Mouse (Mus musculus): ENCODE results near the gene Ppcdc. TPM values are rescaled to one million over a fixed set of nuclear protein-coding genes. Genes with fewer than 3 reads are reported as not detected.
"Not testable (repeated sequence)": the region's sequence is repeated elsewhere in the genome, so short reads cannot be mapped to it uniquely, and the experiment has no call there.

Gene Ppcdc
- total RNA-seq, 2 experiments from 2014 or later, result 6.5 to 7.9 TPM

DNA sequence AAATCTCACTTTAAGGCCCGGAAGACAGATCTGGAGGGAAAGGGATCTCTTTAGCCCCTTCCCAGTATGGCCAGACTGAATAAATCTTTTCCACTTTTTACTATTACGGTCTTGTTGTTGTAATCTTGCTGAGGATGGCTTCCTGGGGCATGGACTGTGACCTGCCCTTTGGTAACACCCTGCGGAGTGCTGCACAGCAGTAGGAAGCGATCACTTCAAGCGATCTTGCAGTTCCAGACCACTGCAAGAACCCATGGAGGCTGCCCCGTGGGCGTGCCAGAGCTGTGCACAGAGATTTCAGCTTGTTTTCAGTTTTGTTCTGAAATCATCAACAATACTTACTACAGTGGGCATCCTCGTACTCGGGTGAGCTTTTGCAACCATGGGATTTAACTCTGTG lies 8.7 kb downstream of the Ppcdc start:
- DNase-seq (ENCODE audit: low spot score), result no peak

DNA sequence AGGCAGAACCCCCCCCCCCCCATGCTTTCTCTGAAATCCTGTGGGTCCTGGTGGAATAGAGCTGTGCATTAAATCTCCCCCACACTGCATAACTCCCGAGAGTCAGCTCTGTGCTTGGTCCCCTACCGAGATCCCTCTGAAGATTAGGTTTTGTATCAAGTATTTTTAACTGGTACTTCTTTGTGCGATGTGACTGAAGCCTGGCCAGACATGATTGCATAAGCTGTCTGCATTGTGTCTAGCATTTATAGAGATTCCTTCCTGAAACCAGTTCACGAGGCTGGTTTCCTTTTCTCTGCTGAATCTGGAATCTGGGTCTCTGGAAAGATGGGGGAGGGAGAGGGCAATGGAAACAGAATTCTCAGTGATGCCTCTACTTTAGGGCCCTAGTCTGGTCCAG lies 11.5 kb downstream of the Ppcdc start:
- no peak for DNase-seq (ENCODE audit: low spot score)

DNA sequence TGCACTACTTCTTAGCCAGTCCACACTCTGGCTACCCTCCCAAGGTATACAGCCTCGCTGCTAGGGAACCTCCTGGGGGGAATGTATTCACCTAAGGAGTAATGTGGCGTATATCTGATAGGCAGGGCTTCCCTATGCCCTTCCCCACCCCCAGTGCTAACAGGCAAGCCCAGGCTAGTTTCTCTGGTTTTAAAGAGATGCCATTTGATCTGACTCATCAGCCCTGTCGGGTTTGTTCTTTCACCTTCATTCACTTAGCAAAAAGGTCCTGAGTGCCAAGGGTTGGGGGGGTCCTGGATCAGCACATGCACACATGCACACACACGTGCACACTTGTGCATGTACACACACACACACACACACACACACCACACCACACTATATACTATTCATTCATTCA lies 12.0 kb downstream of the Ppcdc start:
- no peak for DNase-seq (ENCODE audit: low spot score)

DNA sequence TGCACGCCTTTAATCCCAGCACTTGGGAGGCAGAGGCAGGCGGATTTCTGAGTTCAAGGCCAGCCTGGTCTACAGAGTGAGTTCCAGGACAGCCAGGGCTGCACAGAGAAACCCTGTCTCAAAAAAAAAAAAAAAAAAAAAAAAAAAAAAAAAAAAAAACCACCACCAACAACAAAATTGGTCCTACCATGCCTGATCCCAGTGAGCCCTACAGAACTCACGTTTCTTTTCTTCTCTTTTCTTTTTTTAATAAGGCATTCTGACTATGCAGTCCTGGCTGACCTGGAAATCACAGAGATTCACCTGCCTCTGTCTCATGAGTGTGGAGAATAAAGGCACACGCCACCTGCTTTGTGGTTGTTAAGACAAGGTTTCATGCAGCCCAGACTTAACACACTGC lies 12.8 kb downstream of the Ppcdc start:
- not testable (repeated sequence) for DNase-seq (ENCODE audit: low spot score)

DNA sequence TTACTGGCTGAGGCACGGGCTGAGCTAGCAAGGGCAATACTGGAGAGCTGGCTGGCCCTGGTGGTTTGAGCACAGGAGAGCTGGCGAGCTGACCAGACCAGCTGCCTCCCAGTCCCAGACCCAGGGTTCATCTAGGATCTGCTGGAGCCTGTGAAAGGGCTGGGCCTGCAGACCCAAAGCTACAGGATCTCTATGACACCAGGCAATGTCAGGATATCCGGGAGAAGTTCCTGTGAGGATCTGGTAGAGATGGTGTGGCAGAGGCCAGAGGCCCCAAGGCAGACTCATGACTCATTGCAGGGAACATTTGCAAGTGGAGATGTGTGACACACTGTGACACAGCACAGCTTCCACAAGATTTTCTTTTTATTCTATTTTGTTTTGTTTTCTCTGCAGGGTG lies 14.8 kb downstream of the Ppcdc start:
- no peak for DNase-seq (ENCODE audit: low spot score)

DNA sequence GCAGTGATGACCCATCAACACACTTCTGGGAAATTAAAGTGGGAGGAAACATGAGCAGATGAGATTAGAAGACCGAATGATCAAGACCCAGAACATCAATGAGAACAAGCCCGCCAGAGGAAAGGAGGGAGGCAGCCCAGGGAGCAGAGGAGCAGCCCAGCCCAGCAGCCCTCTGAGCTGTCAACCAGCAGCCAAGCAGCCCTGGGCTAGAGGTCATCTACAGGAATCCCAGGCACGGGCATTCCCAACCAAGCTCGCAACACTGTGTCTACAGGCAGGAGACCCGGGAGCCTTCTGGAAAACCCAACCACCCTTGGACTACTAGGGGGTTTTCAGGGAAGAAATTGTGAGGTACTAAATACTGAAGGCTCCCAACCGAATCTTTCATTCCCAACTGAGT lies 15.9 kb downstream of the Ppcdc start:
- DNase-seq (ENCODE audit: low spot score), result no peak

DNA sequence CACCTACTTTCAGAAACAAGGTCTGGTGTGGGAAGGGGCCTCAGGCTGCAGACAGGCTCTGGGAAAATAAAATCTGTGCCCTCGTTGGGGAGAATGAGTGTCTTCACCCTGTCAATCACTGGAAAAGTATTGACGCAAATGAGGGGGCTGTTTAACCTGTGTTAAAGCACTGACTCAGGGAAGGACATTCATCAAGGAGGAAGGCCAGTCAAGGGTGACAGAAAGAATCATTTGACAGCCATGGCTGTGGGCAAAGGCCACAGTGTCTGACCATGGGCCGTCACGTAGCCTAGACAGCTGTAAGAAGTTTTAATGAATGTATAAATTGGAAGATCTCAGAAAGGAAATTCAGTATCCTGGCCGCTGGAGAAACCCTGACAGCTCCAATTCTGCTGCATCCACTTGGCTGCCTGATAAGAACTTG lies 18.2 kb downstream of the Ppcdc start:
- DNase-seq (ENCODE audit: low spot score), result no peak

DNA sequence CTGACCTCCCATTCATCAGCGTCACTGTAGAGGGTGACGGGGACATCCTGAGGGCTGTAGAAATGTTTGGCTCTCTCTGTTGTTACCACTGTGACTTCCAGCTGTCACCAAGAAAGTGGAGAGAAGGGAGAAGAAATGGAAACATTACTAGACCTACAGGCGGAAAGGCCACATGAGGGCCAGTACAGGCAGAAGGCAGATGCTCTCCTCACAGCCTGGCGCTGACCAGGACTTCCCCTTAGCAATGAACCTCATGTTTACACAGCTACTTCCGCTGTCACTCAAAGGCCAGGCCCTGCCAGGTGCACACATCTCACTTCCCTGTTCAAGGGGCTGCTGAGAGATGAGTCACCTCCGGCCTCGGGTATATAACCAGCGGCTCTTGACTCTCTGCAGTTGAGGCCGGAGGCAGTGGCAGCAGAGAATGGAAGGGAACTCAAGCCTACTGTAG lies 18.8 kb downstream of the Ppcdc start:
- peak; percentile 50 for DNase-seq (ENCODE audit: low spot score)

DNA sequence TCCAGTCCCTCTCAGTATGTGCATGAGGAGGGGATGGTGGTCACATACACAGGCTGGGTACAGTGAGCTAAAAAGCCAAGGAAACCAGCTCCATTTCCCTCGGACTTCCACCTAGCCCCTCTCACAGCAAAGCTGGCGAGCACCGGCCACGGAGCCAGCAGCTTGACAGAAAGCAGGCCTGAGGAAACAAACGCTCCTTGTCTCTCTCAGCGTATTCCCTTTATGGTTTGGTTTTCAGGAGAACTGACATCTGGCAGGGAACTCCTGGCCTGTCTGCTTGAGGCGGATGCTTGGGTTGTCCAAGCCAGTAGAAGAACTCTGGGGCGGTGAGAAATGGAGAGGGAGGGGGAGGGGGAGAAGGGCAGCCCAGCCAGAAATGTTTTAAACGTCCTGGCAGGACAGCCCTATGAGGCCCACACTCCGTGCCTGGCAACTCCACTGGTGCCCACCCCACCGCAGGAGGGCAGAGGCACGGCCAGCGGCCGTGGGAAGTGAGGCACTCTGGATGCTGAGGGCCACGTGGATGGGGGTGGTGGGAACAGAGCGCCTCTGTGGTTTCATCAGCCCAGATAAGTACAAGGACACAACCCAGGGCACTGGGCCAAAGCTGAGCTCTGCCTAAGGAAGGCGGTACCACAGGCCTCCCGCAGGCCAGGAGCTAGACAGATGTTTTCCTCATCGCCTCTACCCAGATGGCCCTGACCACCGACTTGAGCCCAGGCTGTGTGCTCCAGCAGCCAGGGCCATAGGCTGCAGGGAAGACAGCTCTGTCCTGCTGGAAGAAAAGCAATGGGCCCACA lies 19.4 kb downstream of the Ppcdc start:
- DNase-seq (ENCODE audit: low spot score), result peak; percentile 91

DNA sequence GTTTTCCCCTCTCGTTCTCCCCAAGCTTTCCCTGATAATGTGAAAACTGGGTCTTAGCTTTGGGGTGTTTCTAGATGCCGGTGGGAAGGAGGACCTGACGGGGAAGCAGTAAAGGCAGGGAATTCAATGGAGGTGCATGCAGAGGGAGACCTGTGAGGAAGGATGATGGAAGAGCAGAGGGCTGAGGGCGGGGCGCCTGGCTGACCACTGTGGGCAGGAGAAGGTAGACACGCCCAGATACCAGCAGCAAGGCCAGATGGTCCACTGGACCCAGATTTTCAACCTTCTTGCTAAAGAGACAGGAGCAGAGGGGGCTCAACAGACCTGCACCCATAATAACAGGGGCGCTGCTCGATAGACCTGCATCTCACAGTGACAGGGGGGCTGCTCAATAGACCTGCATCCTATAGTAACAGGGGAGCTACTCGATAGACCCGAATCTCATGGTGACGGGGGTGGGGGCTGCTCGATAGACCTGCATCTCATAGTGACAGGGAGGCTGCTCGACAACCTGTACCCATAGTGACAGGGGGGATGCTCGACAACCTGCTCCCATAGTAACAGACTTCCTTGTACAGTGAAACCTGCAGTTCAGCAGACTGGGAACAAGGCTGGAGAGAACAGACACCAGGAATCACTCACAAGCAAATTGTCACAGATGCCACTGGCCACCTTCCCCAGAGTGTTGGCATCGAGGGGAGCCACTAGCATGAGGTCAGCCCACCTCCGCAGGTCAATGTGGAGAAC lies 20.2 kb downstream of the Ppcdc start:
- DNase-seq (ENCODE audit: low spot score), result no peak

DNA sequence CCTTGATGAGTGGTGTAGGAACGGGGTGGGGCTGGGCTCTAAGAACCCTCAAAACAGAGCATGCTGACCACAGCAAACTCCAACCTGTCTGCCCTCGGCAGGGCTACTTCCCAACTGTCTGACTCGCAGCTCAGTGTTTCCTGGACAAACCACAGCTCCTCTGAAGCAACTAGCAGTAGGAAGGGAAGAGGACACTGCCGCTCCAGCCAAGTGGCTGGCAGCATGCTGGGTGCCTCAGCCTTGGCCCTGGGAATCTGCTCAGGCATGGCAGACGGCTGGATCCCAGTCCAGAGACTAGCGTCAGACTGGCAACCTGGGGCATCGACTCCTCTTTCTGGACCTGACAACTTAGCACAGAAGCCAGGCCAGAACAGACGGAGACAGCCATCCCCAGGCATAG lies 22.6 kb downstream of the Ppcdc start:
- DNase-seq (ENCODE audit: low spot score), result peak; percentile 29

DNA sequence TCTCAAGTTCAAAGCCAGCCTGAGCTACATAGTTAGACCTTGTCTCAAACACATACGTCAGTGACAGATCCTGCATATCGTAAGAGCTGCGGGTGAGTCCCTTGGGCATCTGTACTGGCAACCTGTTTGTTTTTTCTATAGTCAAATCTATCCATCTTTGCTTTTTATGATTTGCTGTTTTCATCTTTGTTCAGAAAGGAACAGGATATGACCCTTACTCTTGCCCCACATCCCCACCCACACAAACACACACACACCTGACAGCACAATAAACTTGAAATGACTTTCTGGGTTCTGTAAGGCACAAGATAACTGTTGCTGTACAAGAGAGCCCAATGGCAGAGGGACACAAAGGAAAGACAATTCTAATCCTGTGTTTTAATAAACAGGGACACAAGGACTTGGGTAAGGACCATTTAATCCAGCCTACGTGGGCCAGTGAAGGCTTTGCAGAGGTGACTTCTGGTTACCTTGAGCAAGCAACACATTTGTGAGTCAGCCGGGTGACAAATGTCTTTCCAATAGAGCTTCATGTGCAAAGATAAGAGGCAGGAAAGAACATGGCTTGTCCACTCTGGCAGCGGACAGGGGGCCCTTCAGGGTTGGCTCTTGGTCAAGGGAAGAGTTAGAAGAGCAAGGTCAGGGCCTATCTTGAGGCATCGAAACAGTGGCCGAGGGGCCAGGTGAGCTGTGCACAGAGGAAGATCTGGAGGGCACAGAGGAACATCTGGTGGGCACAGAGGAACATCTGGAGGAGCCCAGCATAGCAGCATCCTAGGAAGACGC lies 32.6 kb downstream of the Ppcdc start:
- no peak for DNase-seq (ENCODE audit: low spot score)

DNA sequence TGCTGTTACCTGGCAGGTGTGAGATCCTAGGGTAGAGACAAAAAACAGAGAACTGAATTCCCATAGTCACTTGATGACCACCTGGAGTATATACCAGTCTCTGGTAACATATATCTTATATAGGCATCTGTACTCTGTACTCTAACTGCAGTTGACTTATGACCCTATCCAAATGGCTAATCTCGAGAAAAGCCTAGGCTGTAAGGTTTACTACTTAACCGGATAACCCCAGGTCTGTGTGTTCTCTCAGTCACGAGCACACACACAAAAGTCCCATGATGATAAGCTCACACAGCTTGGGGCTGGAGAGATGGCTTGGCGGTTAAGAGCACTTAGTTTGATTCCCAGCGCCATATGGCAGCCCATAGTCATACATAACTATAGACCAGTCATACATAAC lies 33.5 kb downstream of the Ppcdc start:
- DNase-seq (ENCODE audit: low spot score), result no peak

DNA sequence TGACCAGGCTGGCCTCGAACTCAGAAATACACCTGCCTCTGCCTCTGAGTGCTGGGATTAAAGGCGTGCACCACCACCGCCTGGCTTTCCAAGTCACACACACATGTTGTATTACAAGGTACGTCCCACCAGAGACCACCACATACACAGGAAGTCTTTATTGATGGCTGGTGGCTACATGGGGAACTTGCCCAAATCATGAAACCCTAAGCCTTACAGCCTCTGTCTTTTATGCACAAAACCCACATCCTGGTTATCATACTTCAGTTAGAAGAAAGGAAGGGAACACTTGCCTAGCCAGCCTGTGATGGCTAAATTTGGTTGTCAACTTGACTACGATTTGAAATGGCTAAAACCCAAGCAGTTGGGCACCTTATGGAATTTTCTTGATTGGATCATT lies 35.9 kb downstream of the Ppcdc start:
- DNase-seq (ENCODE audit: low spot score), result no peak

DNA sequence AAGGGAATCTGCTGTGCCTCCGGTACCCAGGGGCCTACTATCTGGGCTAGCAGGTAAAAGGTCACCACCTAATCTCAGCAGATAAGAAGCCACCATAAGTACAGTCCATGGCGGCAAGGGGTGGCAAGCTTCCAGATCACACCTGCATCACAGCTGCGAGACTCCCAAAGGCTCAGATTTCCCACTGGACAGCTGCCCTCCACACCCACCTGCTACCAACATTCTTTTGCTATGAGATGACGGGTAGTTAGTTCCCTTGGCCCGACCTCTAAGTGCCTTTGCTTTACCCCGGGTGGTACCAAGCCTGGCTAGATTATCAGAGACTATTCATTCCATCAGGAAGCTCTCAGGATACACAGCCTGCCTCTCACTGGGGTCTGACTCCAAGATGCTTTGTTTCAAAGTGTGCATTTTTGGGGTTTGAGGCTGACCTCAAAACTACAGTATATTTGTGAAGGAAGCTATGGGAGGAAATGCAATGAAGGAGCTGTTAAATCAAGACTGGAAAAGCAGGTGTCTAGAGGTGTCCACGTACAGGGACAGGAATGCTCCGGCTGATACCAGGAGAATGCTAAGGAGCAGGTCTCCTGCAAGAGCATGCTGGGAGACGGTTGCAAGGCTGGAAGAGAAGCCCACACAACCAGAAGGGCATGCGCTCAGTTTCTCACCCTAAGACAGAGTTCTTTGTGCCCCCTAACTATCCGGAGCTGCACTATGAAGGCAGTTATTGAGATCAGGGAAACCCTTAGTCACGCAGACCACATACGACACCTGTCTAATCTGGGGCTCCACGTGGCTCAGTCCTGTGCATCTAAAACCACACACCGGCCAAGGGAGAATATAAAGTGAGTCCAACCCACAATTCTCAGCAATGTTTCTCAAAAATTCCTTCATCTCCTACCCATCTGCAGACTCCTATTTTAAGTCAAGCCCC lies 37.3 kb downstream of the Ppcdc start:
- DNase-seq (ENCODE audit: low spot score), result no peak

DNA sequence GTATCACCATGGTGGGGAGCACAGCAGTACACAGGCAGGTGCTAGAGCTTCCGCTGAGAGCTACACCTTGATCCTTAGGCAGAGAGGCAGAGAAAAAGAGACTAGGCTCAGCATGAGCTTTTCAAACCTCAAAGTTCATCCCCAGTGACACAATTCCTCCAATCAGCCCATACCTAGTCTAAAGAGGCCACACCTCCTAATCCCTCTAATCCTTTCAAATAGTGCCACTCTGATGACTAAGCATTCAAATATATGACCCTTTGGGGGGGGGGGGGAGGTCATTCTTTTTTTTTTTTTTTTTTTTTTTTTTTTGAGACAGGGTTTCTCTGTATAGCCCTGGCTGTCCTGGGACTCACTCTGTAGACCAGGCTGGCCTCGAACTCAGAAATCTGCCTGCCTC lies 41.2 kb downstream of the Ppcdc start:
- no peak for DNase-seq (ENCODE audit: low spot score)

DNA sequence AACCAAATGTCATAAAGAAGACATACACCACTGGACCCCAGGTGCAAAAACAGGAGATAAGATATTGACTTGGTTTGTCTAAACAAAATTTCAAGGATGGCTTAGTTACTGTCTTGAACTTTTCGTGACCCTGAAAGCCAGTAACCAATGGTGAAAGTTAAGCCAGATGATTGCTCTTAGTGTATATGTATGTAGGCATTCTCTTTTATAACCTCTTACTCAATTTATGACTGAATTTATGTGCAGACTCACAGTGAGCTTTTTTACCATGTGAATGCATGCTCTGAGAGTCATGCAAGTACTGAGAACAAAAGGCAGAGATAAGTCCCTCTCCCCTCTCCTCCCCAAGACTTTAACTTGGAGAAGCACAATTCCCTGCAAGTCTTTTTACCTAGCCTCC lies 47.0 kb downstream of the Ppcdc start:
- no peak for DNase-seq (ENCODE audit: low spot score)

DNA sequence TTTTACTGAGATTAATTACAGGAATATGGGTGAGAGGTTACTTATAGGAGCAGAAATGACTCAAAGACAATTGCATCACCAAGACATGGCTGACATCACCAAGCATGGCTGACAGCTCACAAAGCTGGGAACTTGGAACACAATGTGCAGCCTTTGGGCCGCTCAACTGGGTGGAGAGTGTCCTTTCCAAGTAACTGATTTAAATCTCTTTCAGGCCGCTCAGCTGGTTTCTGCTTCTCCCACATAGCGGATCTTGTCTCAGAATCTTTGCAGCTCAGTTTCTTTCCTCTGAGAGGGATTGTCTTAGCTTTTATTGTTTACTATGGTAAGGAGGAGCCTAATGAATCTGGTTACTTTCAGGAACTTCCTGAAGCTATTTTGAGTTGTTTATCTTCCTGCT lies 49.1 kb downstream of the Ppcdc start:
- no peak for DNase-seq (ENCODE audit: low spot score)

DNA sequence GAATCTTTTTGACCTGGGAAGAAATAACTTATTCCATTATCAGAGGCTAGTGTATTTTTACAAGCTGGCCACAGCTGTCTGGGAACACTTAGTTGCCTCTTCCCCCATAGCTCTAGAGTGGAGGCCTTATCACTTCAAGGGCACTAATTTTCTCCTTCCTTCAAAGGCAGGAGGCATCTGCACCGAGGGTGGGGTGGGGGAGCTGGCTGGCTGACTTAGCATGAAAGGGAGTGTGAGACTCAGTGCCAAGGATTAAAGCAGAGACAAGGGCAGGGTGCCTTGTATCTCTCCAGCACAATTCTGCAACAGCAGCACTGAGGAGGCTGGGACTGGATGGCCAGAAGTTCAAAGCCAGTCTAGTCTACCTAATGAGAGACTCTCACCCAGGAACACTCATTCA lies 50.8 kb downstream of the Ppcdc start:
- no peak for DNase-seq (ENCODE audit: low spot score)

DNA sequence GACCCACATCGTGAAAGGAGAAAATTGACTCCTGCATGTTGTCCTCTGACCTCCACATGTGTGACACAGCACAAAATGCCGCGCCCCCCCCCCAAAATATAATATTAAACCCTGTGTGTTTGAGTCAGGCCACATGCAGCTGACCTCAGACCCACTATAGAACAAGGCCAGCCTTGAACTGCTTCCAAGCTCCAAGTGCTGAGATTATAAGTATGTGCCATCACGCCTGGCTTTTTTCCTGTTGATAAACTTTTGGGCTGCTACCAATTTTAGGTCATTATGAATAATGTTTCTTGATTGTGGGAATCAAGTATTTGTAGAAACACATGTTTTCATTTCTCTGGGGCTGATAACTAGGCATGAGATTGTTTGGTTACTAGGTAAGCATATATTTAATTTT lies 53.0 kb downstream of the Ppcdc start:
- no peak for DNase-seq (ENCODE audit: low spot score)

DNA sequence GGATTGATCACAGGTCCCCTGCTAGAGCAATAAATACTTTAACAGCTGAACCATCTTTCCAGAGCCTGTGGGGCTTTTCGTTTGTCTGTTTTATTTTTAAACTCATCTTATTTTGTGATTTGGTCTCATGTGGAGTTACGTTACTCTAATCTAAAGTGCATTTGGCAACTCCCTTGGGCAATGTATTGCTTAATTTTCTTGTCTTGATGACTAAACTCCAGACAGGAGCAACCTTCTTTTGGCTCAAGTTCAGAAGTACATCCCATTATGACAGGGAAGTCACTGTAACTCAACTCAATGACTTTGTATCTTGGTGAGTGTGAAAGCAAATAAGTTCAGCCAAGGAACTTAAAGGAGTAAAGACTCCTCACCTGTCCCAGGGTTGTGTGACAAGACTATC lies 55.3 kb downstream of the Ppcdc start:
- no peak for DNase-seq (ENCODE audit: low spot score)

Data from gastrocnemius, adult 18-20 months (tissue).